Mouse (Mus musculus): ENCODE measurements at regions not wholly inside any gene's neighbourhood (a gene's known extent, or its start where the extent isn't known, plus 50 kb on each side); places are given as distances from the start of the nearest gene placed in this dataset.

GRCm38 (mm10) chr19:37492572-37492971, 57.6 kb upstream of the Exoc6 start:
- DNase-seq (ENCODE audit: low read depth, low spot score) = no peak

- no peak for DNase-seq (ENCODE audit: low read depth, low spot score)
These were observed 56.8 kb upstream of the Exoc6 start for GRCm38 (mm10) chr19:37493378-37493777.

- DNase-seq (ENCODE audit: low read depth, low spot score) = no peak
These were observed 56.2 kb upstream of the Exoc6 start for GRCm38 (mm10) chr19:37493921-37494485.

GRCm38 (mm10) chr19:37494806-37495205, 55.4 kb upstream of the Exoc6 start:
- no peak for DNase-seq (ENCODE audit: low read depth, low spot score)

GRCm38 (mm10) chr19:37495319-37496270, 54.6 kb upstream of the Exoc6 start:
- peak; percentile 53 for DNase-seq (ENCODE audit: low read depth, low spot score)

- DNase-seq (ENCODE audit: low read depth, low spot score) = no peak
These were observed 53.5 kb upstream of the Exoc6 start for GRCm38 (mm10) chr19:37496759-37497158.

GRCm38 (mm10) chr19:37497161-37497560, 53.1 kb upstream of the Exoc6 start:
- no peak for DNase-seq (ENCODE audit: low read depth, low spot score)

- DNase-seq (ENCODE audit: low read depth, low spot score) = no peak
These were observed 51.8 kb upstream of the Exoc6 start for GRCm38 (mm10) chr19:37498438-37498837.

All from skeletal muscle tissue, adult 2 months (tissue).